Mouse (Mus musculus) G1E (cell line): ENCODE data around the gene Map3k5.

Source experiments
- CTCF ChIP-seq: IDR thresholded peaks from 2 replicates; pipeline ENCODE4 v1.5.1; 2012; ENCODE audit warnings: low read depth, low read length, inconsistent platforms, mixed read lengths
- GATA1 ChIP-seq: IDR thresholded peaks from 2 replicates; pipeline ENCODE4 v1.6.1; 2012; ENCODE audit warnings: borderline replicate concordance, low read length, inconsistent platforms, mixed read lengths
- GATA2 ChIP-seq: IDR thresholded peaks from 2 replicates; pipeline ENCODE4 v1.6.1; 2012; ENCODE audit warnings: low read depth, low read length, inconsistent platforms, borderline replicate concordance
- POLR2AphosphoS5 ChIP-seq: IDR thresholded peaks from 2 replicates; pipeline ENCODE4 v1.6.1; 2012; ENCODE audit warnings: low read depth, low read length, inconsistent platforms; ENCODE audit not compliant: insufficient replicate concordance
- TAL1 ChIP-seq: conservative IDR thresholded peaks from 2 replicates; pipeline ENCODE4 v1.6.1; 2012; ENCODE audit warnings: low read depth, low read length, inconsistent platforms, mixed read lengths

- TF ChIP-seq CTCF (no peak), GATA1 (no peak), TAL1 (no peak), POLR2AphosphoS5 (no peak), GATA2 (no peak)
Measured at GRCm38 (mm10) chr10:20066069-20066665, 131.9 kb downstream of the Map3k5 start.
